Mouse (Mus musculus): ENCODE results near the gene Gm17359.

The Gm17359 gene

GRCm38 (mm10) chr3:79474911-79475310 is 138.4 kb downstream of the Gm17359 start:
- no peak for DNase-seq (ENCODE audit: low read depth in 1 of 2, low spot score in 2 of 2)

DNA sequence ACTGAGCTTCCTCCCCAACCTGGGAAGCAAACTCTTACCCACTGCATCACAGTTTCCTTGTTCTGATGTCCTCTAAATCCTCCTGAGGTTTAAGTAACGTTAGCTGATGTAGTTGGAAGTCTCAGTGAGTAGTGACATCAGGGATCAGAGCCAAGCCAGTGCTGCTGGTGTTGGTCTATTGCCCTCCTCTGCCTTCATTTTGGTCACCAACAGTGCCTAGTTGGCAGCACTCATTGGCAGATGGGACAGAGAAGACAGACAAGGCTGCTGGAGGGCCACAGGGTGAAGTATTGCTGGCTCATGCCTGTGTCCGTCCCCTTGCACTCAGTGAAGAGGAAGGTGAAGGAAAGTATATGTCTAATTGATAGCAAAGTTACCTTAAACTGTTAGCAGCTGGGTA is 139.5 kb downstream of the Gm17359 start:
- no peak for DNase-seq (ENCODE audit: low read depth in 1 of 2, low spot score in 2 of 2)

GRCm38 (mm10) chr3:79478400-79478799 is 141.9 kb downstream of the Gm17359 start:
- no peak for DNase-seq (ENCODE audit: low read depth in 1 of 2, low spot score in 2 of 2)

DNA sequence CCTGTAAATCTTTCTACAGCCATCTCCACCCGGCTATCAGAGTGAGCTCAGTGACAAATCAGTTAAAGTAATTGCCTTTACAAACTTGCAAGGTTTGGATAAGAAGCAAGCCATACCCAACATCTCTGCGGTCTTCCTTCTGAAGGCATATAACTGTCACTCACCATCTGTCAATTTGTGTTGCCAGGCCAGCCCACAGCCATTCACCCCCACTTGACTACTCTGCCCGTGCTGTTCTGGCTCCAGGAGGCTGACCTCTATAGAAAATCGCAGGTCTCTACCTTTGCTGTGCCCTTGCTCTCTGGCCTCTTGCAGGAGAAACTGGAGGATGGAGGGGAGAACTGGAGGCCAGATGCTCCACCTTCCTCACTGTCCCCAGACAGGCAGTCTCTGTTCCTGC is 142.4 kb downstream of the Gm17359 start:
- no peak for DNase-seq (ENCODE audit: low read depth in 1 of 2, low spot score in 2 of 2)

DNA sequence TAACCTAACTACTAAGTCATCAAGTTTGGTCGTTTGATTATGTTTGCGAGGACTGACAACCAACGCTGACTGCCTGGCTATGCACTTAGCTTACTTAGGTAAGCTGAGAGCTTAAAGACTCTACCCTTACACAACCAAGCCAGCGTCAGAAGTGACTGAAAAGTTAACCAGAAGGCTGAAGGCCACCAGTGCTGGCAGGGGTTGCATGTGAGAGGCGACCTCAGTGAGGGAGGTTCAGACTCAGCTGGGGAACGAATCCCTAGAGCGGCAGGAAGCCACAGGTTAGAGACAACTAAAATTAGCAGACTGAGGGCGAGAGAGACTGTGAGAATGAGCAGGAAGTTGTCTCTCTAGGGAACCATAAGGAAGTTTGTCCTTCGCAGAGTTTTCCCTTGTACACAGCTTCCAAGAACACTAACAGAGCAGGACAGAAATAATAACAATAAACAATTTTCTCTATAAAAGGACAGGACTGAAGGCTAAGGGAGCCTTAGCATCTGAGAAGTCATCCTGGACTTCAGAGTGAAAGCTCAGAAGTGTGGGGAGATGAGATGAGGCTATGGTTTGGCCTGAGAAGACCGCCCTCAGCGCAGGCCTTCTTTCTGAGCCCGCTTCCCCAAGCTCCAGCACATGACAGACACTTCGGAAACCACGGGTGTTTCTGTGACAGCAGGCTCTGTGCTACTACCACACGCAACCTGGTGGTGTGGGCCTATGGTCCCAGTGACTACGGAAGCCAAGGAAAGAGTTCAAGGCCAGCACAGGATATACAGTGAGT is 148.0 kb downstream of the Gm17359 start:
- DNase-seq (ENCODE audit: low read depth in 1 of 2, low spot score in 2 of 2), result no peak

DNA sequence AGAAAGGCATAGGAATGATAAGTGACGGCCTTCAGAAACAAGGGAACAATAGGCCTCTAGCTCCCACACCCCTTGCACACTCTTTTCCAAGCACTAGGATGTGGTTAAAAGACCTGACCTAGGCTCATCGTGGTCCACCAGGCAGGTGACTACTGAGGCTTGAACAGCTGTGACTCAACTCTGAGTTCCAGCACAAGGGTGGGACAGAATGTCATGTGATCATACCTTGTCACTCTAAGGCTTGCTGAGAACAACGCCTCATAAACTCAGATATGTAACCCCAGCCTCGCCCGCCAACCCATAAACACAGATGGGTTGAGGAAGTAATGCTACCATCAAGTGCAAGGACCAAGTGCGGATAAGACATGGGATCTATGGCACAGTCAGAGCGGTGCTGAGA is 151.6 kb downstream of the Gm17359 start:
- no peak for DNase-seq (ENCODE audit: low read depth in 1 of 2, low spot score in 2 of 2)

DNA sequence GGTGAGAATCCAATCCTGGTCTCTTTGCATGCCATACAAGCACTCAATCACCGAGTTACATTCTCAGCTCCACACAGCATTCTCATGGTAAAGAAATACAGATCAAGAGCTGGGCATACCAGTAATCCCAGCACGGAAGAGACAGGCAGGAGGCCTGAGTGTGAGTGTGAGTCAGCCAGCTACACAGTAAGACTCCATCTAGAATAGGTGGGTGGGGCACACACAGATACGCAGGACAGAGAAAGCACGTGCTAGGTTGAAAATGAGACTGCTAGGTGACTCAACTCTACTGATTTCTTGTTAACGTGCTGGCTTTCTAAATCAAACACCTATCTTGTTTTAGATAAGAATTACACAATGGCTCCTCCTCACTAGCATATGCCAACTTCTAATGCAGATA is 153.6 kb downstream of the Gm17359 start:
- no peak for DNase-seq (ENCODE audit: low read depth in 1 of 2, low spot score in 2 of 2)

GRCm38 (mm10) chr3:79491614-79492013 is 155.2 kb downstream of the Gm17359 start:
- DNase-seq (ENCODE audit: low read depth in 1 of 2, low spot score in 2 of 2), result no peak

GRCm38 (mm10) chr3:79493064-79493463 is 156.6 kb downstream of the Gm17359 start:
- DNase-seq (ENCODE audit: low read depth in 1 of 2, low spot score in 2 of 2), result no peak

- no peak for DNase-seq (ENCODE audit: low read depth in 1 of 2, low spot score in 2 of 2)
Observed at GRCm38 (mm10) chr3:79494028-79494427, 157.6 kb downstream of the Gm17359 start.

DNA sequence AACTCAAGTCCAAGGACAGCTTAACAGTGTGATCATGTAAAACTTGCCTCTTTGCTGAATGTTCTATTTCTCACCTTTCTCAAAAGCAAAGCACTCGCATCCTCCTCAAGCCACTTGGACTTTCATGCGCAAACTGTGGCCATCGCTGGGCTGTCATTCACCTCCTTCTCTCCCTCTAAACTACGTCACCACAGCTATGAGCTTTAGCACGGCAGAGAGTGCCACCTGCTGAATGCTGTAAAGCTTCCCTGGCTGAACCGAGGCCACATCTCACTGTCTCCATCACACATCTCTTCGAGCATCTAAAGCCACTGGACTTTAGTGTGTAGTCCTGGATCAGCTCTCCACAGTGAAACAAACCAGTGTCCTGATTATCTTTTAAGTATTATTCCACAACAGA is 158.7 kb downstream of the Gm17359 start:
- no peak for DNase-seq (ENCODE audit: low read depth in 1 of 2, low spot score in 2 of 2)

DNA sequence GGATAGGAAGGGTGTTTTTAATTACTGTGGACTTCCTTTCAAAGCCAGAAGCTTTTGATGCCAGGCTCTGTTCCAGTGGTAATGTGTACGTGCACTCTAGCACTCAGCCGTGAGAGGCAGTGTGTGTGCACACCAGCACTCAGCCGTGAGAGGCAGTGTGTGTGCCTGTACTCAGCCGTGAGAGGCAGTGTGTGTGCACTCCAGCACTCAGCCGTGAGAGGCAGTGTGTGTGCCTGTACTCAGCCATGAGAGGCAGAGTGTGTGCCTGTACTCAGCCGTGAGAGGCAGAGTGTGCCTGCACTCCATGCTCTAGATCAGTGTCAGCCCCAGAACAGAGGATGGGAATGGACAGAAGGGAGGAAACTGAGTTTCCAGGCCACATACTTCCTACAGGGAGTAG is 160.2 kb downstream of the Gm17359 start:
- DNase-seq (ENCODE audit: low read depth in 1 of 2, low spot score in 2 of 2), result no peak

GRCm38 (mm10) chr3:79500279-79500678 is 163.8 kb downstream of the Gm17359 start:
- no peak for DNase-seq (ENCODE audit: low read depth in 1 of 2, low spot score in 2 of 2)

GRCm38 (mm10) chr3:79501166-79501728 is 164.8 kb downstream of the Gm17359 start:
- no peak for DNase-seq (ENCODE audit: low read depth in 1 of 2, low spot score in 2 of 2)

All from monocyte, adult 2 months (primary cell).